Mouse (Mus musculus): ENCODE measurements around the gene Unc5cl.
A peak's percentile ranks its signal among the peaks of the same experiment; 100 is the strongest.
"Not testable (repeated sequence)": the region's sequence is repeated elsewhere in the genome, so short reads cannot be mapped to it uniquely, and the experiment has no call there.

The Unc5cl gene

GRCm38 (mm10) chr17:48467395-48468231, 12.9 kb downstream of the Unc5cl start:
- peak; percentile 64 to 83 for DNase-seq

DNA sequence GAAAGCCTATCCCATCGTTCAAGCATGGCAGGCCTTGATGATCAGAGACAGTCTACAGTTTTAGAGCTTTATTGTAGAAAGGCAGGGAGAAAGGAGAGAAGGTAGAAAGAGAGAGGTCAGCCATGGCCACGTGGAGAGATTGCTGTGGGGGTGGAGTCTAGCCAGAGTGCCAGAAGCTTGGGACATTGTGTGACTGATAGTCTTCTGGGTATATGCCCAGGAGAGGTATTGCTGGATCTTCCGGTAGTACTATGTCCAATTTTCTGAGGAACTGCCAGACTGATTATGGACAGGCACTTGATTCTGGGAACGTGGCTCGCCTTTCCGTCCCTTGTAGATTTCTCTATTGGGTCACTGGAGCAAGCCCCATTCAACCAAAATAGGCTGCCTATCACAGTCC, 19.6 kb downstream of the Unc5cl start:
- DNase-seq, result not testable (repeated sequence)

DNA sequence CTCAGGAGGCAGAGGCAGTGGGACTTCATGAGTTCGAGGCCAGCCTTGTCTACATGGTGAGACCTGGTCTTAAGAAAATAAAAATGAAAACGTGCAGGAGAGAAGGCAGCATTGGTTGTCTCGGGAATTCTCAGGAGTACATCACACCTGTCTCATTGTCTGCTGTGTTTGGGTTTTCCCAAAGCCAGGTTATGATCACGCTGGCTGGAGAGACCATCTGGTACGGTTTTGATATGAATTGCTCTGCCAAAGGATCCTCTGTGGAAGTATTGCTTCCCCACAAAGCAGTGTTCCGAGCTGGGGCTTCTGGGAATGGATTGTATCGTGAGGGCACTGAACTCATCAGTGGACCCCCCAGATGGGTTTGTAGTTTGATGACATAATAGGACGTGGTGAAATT, 20.7 kb downstream of the Unc5cl start:
- DNase-seq, result no peak

DNA sequence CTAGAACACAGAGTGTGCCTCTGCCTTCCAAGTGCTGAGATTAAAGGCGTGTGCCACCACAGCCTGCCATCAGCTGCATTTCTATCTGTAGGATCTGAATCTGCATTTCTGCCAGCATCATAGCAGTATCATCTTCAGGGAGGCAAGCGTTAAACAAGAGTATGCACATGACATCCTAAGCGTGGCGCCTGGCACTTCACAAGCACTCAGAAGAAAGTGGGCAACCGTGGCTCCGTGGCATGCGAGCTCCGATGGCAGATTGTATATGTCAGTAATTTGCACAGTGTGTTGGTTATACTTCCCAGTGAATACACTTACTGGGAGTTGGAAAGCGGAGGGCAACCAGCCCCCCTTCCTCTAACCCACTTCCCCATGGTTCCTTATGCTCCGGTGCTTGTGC, 25.3 kb downstream of the Unc5cl start:
- DNase-seq, result no peak

- no peak for DNase-seq
Observed at GRCm38 (mm10) chr17:48483764-48484163, 29.1 kb downstream of the Unc5cl start.

DNA sequence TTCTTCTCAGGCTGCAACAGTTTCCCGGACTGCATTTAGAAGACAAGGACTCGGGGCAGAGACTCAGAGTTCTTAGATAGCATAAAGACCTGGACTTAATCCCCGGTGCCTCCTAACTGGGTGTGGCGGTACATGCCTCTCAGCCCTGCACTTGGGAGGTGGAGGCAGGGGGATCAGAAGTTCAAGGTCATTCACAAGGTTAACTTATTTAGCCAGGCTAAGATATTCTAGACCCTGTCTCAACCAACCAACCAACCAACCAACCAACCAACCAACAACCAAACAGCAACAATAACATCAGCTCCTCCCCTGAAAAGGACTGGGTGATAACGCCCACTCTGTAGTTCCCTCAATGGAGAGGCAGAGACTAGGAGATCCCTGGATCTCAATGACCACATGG, 29.5 kb downstream of the Unc5cl start:
- no peak for DNase-seq

- no peak for DNase-seq
Observed at GRCm38 (mm10) chr17:48489466-48489865, 34.8 kb downstream of the Unc5cl start.

- peak; percentile 25 to 45 for DNase-seq
Observed at GRCm38 (mm10) chr17:48492621-48493020, 37.9 kb downstream of the Unc5cl start.

- DNase-seq, result no peak
Observed at GRCm38 (mm10) chr17:48493582-48493981, 38.9 kb downstream of the Unc5cl start.

- DNase-seq, result no peak
Observed at GRCm38 (mm10) chr17:48493986-48494385, 39.3 kb downstream of the Unc5cl start.

DNA sequence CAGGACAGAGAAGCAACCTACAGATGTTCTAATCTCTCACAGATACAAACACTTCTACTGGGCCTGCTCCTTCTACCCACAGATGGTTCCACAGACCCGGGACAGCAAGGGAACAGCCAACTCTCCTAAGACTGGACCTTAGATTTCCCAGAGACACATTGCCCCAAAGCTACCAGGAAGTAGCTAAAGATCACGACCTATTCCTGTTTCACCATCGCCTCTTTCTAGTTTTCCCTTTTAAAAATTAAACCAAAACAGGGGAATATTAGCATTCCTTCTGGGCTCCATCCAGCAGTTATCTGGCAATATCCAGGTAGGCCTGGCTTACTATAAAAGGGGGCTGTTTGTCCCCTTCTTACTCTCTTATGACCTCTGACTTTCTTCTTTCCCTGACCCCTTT, 43.3 kb downstream of the Unc5cl start:
- DNase-seq, result peak; percentile 21 to 52

GRCm38 (mm10) chr17:48500846-48501445, 46.2 kb downstream of the Unc5cl start:
- peak; percentile 50 to 64 for DNase-seq

DNA sequence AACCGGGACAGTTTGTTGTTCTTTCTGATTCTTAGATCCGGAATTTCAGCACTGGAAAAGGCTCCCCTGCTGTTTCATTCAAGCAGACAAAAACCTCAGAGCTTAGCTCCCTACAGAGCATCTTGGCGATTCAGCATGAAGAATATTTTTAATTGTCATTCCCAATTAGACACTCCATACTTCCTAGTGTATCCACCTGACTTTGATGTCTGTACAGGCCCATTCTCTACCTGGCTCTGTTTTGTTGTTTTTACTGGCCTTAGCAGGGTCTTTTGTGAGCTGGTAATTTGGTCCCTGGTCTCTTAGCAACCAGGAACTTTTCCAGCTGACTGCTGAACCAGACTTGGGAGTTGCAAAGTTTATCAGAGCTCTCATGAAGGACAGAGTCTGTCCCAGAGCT, 50.3 kb downstream of the Unc5cl start:
- no peak for DNase-seq

DNA sequence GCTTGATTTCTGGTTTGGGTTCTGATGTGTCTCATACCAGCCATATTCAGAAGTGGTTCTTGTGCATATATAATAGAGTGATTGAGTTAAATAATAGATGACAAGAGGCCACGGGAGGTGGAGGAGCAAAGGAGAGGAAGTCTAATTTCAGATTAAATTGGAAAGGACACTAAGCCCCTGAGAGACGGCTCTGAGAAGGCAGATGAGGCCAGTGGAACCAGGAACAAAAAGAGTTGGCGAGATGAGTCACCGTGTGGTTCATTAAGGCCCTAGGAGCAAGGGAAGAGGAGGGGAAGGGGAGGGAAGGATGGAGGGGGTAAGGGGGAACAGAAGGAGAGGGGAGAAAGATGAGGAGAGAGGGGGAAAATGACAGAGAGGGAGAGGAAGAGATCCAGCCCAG, 52.3 kb downstream of the Unc5cl start:
- no peak for DNase-seq

- no peak for DNase-seq
Observed at GRCm38 (mm10) chr17:48509596-48509995, 54.9 kb downstream of the Unc5cl start.

DNA sequence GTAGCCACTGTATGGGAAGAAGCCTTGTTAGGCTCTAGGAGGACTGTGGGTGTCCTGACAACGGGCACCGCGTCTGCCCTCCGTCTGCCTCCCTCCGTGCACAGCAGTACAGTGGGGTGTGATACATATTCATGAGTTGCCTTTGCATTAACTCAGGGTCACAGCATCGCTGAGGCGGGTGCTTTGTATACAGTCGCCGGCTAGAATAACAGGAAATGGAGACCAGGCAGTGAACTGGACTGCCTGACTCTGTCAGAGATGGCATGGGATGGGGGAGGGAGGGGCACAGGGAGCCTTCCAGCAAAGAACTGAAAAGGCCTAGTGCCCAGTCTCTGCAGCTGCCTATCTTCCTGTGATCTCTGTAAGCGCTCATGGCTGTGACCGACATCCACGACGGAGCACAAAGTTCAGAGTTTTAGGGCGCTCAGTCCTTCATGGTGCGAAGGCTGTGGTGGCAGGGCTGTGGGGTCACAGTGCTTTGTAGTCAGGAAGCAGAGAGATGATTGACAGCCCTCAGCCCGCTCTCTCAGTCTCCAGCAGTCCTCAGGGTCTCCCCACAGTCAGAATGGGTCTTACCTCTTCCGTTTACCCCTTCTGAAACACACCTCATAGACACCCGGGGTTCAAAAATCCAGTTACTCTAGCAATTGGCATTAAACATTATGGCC, 58.0 kb downstream of the Unc5cl start:
- peak in 1 of 2 experiments; percentile 13 for DNase-seq

GRCm38 (mm10) chr17:48514613-48515012, 59.9 kb downstream of the Unc5cl start:
- no peak for DNase-seq

GRCm38 (mm10) chr17:48519046-48519445, 64.3 kb downstream of the Unc5cl start:
- no peak for DNase-seq

DNA sequence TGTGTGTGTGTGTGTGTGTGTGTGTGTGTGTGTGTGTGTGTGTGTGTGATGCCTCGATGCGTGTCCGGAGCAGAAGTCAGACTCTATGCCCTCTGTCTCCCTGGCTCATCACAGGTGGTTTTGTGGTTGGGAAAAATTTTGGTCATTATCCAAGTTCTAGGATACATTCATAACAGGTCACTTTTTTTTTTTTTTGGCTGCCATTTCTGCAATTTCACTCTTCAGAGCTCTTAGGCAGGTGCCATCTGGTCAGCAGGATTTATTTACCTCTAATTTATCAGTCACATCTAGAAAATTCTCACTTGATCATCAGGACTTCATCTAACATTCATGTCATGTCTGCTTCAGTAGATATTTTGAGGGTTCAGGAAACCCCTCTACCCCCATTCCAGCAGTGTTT, 65.7 kb downstream of the Unc5cl start:
- DNase-seq, result no peak

- DNase-seq, result no peak
Observed at GRCm38 (mm10) chr17:48523056-48523455, 68.4 kb downstream of the Unc5cl start.

DNA sequence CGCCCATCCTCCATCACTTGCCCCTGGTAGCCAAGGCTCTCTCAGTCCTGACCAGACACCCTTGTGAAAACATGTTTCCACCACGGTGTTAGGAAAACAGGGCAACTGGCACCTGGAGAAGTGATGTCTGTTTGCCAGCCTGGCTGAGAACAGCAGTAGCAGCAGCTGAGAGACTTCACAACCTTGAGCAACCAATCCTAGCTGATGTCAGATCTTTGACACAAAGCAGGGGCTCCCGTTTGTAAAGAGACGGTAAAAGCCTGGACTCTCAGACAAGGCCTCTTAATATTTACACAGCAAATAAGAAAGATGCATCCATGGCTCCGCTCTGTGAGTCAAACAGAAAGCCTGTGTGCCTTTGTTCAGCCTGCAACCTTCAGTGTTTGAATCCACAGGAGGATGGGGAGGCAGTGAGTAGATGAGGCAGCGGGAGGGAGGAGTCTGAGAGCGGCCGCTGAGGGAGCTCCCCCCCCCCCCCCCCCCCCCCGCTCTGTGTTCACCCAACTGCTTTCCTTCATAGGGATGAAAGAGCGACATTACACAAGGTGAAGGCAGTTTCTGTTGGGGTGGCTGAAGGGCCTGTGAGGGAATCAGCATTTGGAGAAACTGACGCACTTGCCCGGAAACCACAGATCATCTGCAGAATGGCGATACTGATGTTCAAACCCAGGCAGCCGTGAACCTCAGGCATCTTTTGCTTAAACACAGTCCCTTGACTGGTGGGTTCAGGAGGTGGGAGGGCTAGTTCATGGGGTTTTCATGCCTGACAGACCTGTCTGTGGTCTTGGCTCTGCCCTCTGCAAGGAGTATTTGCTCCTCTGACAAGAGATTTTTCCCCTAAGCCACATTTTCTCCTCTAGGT, 79.4 kb downstream of the Unc5cl start:
- DNase-seq, result no peak

DNA sequence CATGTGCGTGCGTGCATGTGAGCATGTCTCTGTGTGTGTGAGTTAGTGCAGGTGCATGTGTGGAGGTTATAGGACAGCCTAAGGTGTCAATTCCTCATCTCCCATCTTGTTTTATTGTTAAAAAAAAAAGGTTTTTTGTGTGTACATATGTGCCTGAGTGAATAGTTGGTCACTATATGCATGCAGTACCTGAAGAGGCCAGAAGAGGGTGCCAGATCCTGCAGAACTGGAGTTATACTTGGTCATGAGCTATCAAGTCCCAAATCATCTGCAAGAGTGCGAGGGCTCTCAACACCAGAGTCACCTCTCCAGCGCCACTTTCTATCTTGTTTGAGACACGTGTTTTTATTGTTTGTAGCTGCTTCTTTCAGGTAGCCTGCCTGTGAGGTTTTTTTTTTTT, 83.6 kb downstream of the Unc5cl start:
- peak in 1 of 2 experiments; percentile 66 for DNase-seq

DNA sequence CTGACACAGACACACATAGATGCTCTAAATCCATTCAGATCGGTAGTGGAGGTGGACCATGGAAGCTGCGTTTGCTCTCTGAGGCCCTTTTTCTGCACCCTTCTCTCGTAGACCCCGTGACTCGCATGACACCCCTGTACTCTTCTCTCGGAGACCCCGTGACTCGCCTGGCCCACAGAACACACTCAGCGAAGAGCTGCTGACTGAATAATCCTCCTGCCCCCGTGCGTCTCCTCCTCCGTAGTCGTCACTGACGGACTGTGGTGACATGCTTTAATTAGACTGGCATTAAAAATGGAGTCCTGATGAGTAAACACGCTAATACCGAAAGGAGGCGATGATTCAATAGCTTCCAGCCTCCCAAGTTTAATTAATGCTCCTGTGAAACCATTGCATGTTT, 84.6 kb downstream of the Unc5cl start:
- DNase-seq, result no peak
